Mouse (Mus musculus) forebrain, embryonic 16.5 days (tissue): ENCODE measurements around the gene Pes1. TPM values are rescaled to one million over a fixed set of nuclear protein-coding genes. Genes with fewer than 3 reads are reported as not detected.
"Not testable (repeated sequence)": the region's sequence is repeated elsewhere in the genome, so short reads cannot be mapped to it uniquely, and the experiment has no call there.

Experiments
- ATAC-seq: fragments of 200-750 bp; cut with Nextera tagmentation; 2 replicates; pipeline ENCODE4 v1.8.0; 2017; ENCODE audit warnings: mild to moderate bottlenecking, moderate library complexity
- H3K27ac ChIP-seq: fragments of 300-500 bp; sonication (generic); 2 replicates; pipeline ENCODE4 v1.5.1; 2014; ENCODE audit warnings: low read length, control low read depth
- H3K27me3 ChIP-seq: fragments of 300-500 bp; sonication (generic); replicated peaks from 2 replicates; pipeline ENCODE4 v1.6.1; 2014; ENCODE audit warnings: low read length; ENCODE audit not compliant: control insufficient read depth, insufficient read depth
- H3K36me3 ChIP-seq: fragments of 300-500 bp; sonication (generic); 2 replicates; pipeline ENCODE4 v1.6.1; 2014; ENCODE audit not compliant: control insufficient read depth, insufficient read depth
- H3K4me1 ChIP-seq: fragments of 300-500 bp; sonication (generic); replicated peaks from 2 replicates; pipeline ENCODE4 v1.6.1; 2014; ENCODE audit warnings: low read length; ENCODE audit not compliant: control insufficient read depth, insufficient read depth
- H3K4me2 ChIP-seq: fragments of 300-500 bp; sonication (generic); 2 replicates; pipeline ENCODE4 v1.6.1; 2014; ENCODE audit warnings: mild to moderate bottlenecking, low read length, control low read depth
- H3K4me3 ChIP-seq: fragments of 300-500 bp; sonication (generic); replicated peaks from 2 replicates; pipeline ENCODE4 v1.5.1; 2014; ENCODE audit warnings: mild to moderate bottlenecking, low read length, control low read depth
- H3K9ac ChIP-seq: fragments of 300-500 bp; sonication (generic); replicated peaks from 2 replicates; pipeline ENCODE4 v1.6.1; 2014; ENCODE audit warnings: low read depth, low read length, control low read depth
- H3K9me3 ChIP-seq: fragments of 300-500 bp; sonication (generic); 2 replicates; pipeline ENCODE4 v1.6.1; 2016; ENCODE audit warnings: low read length; ENCODE audit not compliant: control insufficient read depth
- WGBS: fragments of 180-500 bp; shearing (Covaris S2); extraction: QIAGEN DNeasy Blood & Tissue Kit; methylation state at CpG from one replicate; pipeline ENCODE4 v1.1.7; 2014; 5-methylcytosine and 5-hydroxymethylcytosine counted together
- polyA plus RNA-seq: library from polyadenylated mRNA; unstranded; fragments of >200 nt; fragmentation: Nextera tagmentation; extraction: Ambion mirVana; gene quantifications from 2 replicates; pipeline ENCODE4 v1.2.1, GENCODE M21; 2015

The Pes1 gene
- polyA plus RNA-seq, 1 experiment from 2014 or later, result 73.4 TPM

DNA sequence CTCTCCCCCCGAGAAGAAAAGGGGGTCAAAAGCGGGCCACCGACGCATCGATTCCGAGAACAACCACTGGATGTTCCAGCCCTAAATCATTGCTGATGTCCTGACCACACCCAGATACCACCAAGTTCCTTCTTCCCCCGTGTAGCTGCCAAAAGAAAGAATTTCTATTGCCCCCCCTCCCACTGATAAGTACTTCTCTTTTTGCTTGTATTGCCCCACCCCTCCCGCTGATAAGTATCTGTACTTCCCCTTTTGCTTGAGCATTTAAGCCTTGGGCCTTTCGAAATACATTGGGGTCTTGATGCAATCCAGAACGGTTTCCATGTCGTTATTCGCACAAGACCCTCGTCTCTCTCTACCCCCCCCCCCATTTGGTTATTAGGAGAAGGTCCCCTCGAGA lies 52.0 kb downstream of the Pes1 start:
- H3K9ac ChIP-seq, ATAC-seq, H3K27ac ChIP-seq, H3K27me3 ChIP-seq, H3K36me3 ChIP-seq, H3K4me2 ChIP-seq, H3K4me1 ChIP-seq, H3K9me3 ChIP-seq, H3K4me3 ChIP-seq: not testable (repeated sequence)
- 90% methylated on average over 14 of the region's 14 CpGs for WGBS

DNA sequence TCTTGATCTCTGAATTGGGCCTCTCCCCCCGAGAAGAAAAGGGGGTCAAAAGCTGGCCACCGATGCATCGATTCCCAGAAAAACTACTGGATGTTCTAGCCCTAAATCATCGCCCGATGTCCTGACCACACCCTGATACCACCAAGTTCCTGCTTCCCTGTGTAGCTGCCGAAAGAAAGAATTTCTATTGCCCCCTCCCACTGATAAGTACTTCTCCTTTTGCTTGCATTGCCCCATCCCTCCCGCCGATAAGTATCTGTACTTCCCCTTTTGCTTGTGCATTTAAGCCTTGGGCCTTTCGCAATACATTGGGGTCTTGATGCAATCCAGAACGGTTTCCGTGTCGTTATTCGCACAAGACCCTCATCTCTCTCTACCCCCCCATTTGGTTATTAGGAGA lies 58.3 kb downstream of the Pes1 start:
- not testable (repeated sequence) for ATAC-seq, H3K4me3 ChIP-seq, H3K36me3 ChIP-seq, H3K27me3 ChIP-seq, H3K4me1 ChIP-seq, H3K4me2 ChIP-seq, H3K9me3 ChIP-seq, H3K9ac ChIP-seq, H3K27ac ChIP-seq
- WGBS, result 91% methylated on average over 13 of the region's 13 CpGs

DNA sequence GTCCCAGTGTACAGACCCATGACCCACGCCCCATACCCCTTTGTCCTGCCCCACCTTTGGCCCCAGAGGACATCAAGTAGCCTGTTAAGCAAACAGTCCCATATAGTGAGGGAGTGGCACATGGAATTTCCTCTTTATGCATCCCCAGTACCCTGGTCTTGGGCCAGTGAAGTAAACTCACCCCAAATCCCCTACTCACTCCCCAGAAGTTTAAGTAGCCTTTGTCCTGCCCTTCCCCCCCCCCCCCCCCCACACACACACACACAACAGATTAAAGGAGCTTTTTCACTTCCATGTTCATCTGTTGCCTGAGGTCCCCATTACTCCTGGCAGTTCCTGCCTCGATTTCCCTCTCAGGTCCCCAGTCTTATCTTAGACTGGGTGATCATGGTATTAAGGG lies 59.5 kb downstream of the Pes1 start:
- 80% methylated on average over 2 of the region's 2 CpGs for WGBS
- H3K4me3 ChIP-seq, result no peak overlapping the region
- H3K27me3 ChIP-seq, result no peaks in the 10 kb centered on the region
- no peak overlapping the region for H3K27ac ChIP-seq
- ATAC-seq, result no peak
- H3K36me3 ChIP-seq, result no peaks in the 10 kb centered on the region
- no peaks in the 10 kb centered on the region; the same call in 1 of the 2 replicates for H3K4me1 ChIP-seq
- H3K9ac ChIP-seq, result no peak overlapping the region
- H3K4me2 ChIP-seq, result no peak overlapping the region
- no peaks in the 10 kb centered on the region for H3K9me3 ChIP-seq

DNA sequence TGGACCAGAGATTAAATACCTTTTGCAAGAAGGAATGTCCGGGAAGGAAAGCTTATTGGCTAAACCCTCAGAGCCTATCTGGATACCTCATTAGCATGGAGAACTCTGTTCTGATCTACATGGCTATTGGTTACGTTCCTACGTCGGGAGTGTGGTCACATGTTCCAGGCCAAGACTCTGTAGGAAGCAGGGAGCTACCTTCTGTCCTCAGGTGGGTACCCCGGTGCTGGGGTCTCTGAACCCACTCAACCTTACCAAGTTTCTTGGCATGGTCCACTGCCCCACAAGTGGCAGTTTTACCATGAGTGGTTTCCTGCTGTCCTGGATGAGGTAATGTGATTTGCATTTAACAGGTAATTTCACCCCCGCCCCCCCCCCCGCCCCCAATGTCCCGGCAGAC lies 63.3 kb downstream of the Pes1 start:
- Histone ChIP-seq H3K4me2 (no peak overlapping the region), H3K9me3 (no peaks in the 10 kb centered on the region), H3K4me1 (no peaks in the 10 kb centered on the region; the same call in 1 of the 2 replicates), H3K27me3 (no peaks in the 10 kb centered on the region), H3K27ac (no peak overlapping the region; the same call in 1 of the 2 replicates), H3K36me3 (no peaks in the 10 kb centered on the region), H3K9ac (no peak overlapping the region), H3K4me3 (no peak overlapping the region)
- ATAC-seq, result no peak
- 78% methylated on average over 8 of the region's 8 CpGs for WGBS

DNA sequence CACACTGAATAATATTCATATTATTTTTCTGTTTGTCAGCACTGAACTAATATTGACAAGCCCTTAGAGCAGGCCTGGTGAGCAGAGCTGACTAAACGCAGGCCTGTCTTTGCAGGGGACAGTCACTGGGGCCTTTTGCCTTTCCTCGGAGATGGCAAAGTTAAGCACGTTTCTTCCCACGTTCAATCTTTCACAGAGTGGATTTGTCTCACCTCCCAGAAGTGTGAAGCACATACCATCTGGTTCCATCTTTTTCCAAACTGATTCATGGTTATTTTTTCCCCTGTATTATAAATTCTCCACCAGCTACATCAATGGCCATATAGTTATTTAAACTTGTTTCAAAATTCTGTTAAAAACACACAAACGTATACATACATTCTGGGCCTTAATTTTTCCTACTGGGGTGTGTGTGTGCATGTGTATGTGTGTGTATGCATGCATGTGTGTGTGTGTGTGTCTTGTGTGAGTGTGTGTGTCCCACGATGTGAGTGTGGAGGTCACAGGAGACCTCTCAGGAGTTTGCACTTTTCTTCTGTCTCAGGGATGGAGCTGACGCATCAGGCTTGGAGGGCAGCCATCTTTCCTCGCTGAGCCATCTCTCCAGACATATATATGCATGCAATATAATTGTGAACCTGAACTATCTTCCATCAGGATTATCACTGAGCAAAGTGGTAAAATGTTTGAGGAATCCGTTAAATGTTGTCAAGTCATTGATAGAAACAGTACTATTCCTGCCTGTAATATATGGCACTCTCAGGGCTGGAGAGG lies 64.0 kb downstream of the Pes1 start:
- Histone ChIP-seq H3K27me3 (no peaks in the 10 kb centered on the region), H3K9me3 (no peaks in the 10 kb centered on the region), H3K36me3 (no peaks in the 10 kb centered on the region), H3K4me3 (no peak overlapping the region), H3K4me2 (no peak overlapping the region), H3K9ac (no peak overlapping the region), H3K4me1 (no peaks in the 10 kb centered on the region; the same call in 1 of the 2 replicates), H3K27ac (no peak overlapping the region)
- peak; percentile 57; the same call in 1 of the 2 replicates for ATAC-seq
- 65% methylated on average over 9 of the region's 9 CpGs for WGBS

DNA sequence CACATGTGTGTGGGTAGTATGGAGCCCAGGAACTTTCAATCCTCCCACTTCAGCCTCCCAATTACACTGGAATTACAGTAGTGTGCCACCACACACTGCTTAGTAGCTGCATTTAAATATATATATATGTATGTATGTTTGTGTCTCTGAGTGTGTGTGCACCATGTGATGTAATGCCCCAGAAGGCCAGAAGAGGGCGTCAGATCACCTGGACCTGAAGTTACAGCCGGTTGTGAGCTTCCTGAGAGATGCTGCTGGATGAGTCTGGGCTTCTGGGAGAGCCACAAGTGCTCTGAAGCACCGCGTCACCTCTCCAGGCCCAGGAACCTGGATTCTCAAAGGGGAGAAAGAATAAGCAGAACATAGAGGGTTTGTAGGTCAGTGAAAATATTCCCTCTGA lies 65.6 kb downstream of the Pes1 start:
- WGBS, result 69% methylated on average over 4 of the region's 4 CpGs
- ATAC-seq, result no peak
- Histone ChIP-seq H3K9ac (no peak overlapping the region), H3K36me3 (no peaks in the 10 kb centered on the region), H3K4me1 (no peaks in the 10 kb centered on the region; the same call in 1 of the 2 replicates), H3K27ac (no peak overlapping the region), H3K4me2 (no peak overlapping the region), H3K27me3 (no peaks in the 10 kb centered on the region), H3K4me3 (no peak overlapping the region), H3K9me3 (no peaks in the 10 kb centered on the region)

Other genes starting within 250 kb of the Pes1 start
- 11.8 and 19.5 TPM in 2 replicates for gene Osbp2, start 100.1 kb upstream of the Pes1 start, polyA plus RNA-seq
- gene 4921536K21Rik, start 68.9 kb upstream of the Pes1 start, polyA plus RNA-seq, result 0.54 and 0.63 TPM in 2 replicates
- 42.4 and 46.0 TPM in 2 replicates for gene Dusp18, start 68.7 kb upstream of the Pes1 start, polyA plus RNA-seq
- gene Slc35e4, start 49.3 kb upstream of the Pes1 start, polyA plus RNA-seq, result 11.7 and 14.6 TPM in 2 replicates
- gene Tcn2, start 31.8 kb upstream of the Pes1 start, polyA plus RNA-seq, result 14.8 and 17.3 TPM in 2 replicates
- 0.21 and 0.30 TPM in 2 replicates for gene 4930556J24Rik, start 12.8 kb downstream of the Pes1 start, polyA plus RNA-seq
- 1.6 and 2.6 TPM in 2 replicates for gene Gal3st1, start 19.7 kb downstream of the Pes1 start, polyA plus RNA-seq
- not detected in 2 replicates for gene Sec14l4, start 67.5 kb downstream of the Pes1 start, polyA plus RNA-seq
- 1.2 and 2.8 TPM in 2 replicates for gene Sec14l3, start 100.9 kb downstream of the Pes1 start, polyA plus RNA-seq
- gene Mtfp1, start 131.5 kb downstream of the Pes1 start, polyA plus RNA-seq, result 8.8 and 10.3 TPM in 2 replicates
- gene Sec14l2, start 159.4 kb downstream of the Pes1 start, polyA plus RNA-seq, result 1.6 and 1.7 TPM in 2 replicates
- gene Rnf215, start 171.2 kb downstream of the Pes1 start, polyA plus RNA-seq, result 51.7 and 52.6 TPM in 2 replicates
- gene Ccdc157, start 196.3 kb downstream of the Pes1 start, polyA plus RNA-seq, result 6.7 and 8.0 TPM in 2 replicates
- gene Sf3a1, start 196.4 kb downstream of the Pes1 start, polyA plus RNA-seq, result 59.4 and 60.6 TPM in 2 replicates
- gene Tbc1d10a, start 222.8 kb downstream of the Pes1 start, polyA plus RNA-seq, result 29.1 and 33.4 TPM in 2 replicates